In genomic region chr19:44457359-44458055, GRCm38 (mm10) we compare ENCODE assay signal across 17 mouse cellular contexts. TPM values are rescaled to one million over a fixed set of nuclear protein-coding genes. Genes with fewer than 3 reads are reported as not detected.
DNase-seq lines count a peak whose midpoint lies in the region; ATAC-seq and TF ChIP-seq lines count a peak whose summit lies in the region.
"Had no signal": no experiment of that assay in that cellular context is flagged by ENCODE, and none has a peak within 500 bp of the region (broad histone marks: within the 10 kb centered on the region; RNA-seq: fewer than 3 reads in every experiment).

No protein-coding gene starts in this region.

- 0 out of 2 replicates have a peak, but pooled peaks cover 3% of the 10 kb centered on the region for H3K4me1 ChIP-seq in heart, embryonic 12.5 days (replicated peaks)
- no peaks in the 10 kb centered on the region for H3K4me1 ChIP-seq in liver, embryonic 16.5 days (ENCODE audit: control insufficient read depth, low read depth, low read length)
- no peaks in the 10 kb centered on the region for H3K4me1 ChIP-seq in liver, embryonic 12.5 days
- no peaks in the 10 kb centered on the region for H3K4me1 ChIP-seq in forebrain, postnatal 0 days (ENCODE audit: insufficient read depth)
- H3K4me1 ChIP-seq: embryonic facial prominence, embryonic 12.5 days; heart, embryonic 15.5 days; liver, embryonic 13.5 days; neural tube, embryonic 15.5 days had no signal

- H3K27ac ChIP-seq in heart, embryonic 12.5 days (ENCODE audit: poor library complexity, severe bottlenecking): no peak overlapping the region
- no peak overlapping the region for H3K27ac ChIP-seq in liver, embryonic 16.5 days (ENCODE audit: low read length)
- H3K27ac ChIP-seq in liver, embryonic 12.5 days: no peak overlapping the region
- no peak overlapping the region for H3K27ac ChIP-seq in forebrain, postnatal 0 days (ENCODE audit: low read depth, low read length)
- H3K27ac ChIP-seq: embryonic facial prominence, embryonic 12.5 days; heart, embryonic 15.5 days; hindbrain, postnatal 0 days; liver, embryonic 13.5 days; neural tube, embryonic 15.5 days had no signal

- no peak for ATAC-seq in heart, embryonic 12.5 days (ENCODE audit: insufficient number of reproducible peaks, low FRiP score)
- ATAC-seq in liver, embryonic 16.5 days (ENCODE audit: low read depth): 0 out of 2 replicates have a peak, but pooled peaks have one; percentile 7
- ATAC-seq in liver, embryonic 12.5 days: no peak
- 0 out of 2 replicates have a peak, but pooled peaks have one; percentile 15 for ATAC-seq in monocyte, adult 5-6 weeks (replicated peaks; ENCODE audit: insufficient number of reproducible peaks, low FRiP score, low TSS enrichment, poor library complexity, severe bottlenecking)
- no peak for ATAC-seq in forebrain, postnatal 0 days
- ATAC-seq: hindbrain, postnatal 0 days; midbrain, embryonic 16.5 days had no signal

- WGBS in heart, embryonic 12.5 days: 64% methylated on average over 2 of the region's 3 CpGs
- WGBS in liver, embryonic 16.5 days (ENCODE audit: insufficient replicate concordance): 51% methylated on average over 3 of the region's 3 CpGs
- 48% methylated on average over 3 of the region's 3 CpGs for WGBS in liver, embryonic 12.5 days (ENCODE audit: insufficient replicate concordance)
- WGBS in forebrain, postnatal 0 days: 63% methylated on average over 3 of the region's 3 CpGs

- no peaks in the 10 kb centered on the region for H3K36me3 ChIP-seq in heart, embryonic 12.5 days
- H3K36me3 ChIP-seq in liver, embryonic 16.5 days (ENCODE audit: control insufficient read depth, insufficient read depth): no peaks in the 10 kb centered on the region
- no peaks in the 10 kb centered on the region for H3K36me3 ChIP-seq in liver, embryonic 12.5 days
- H3K36me3 ChIP-seq in forebrain, postnatal 0 days (ENCODE audit: insufficient read depth): no peaks in the 10 kb centered on the region
- H3K36me3 ChIP-seq: embryonic facial prominence, embryonic 12.5 days; heart, embryonic 15.5 days; liver, embryonic 13.5 days; neural tube, embryonic 15.5 days had no signal

- H3K4me2 ChIP-seq in heart, embryonic 12.5 days: no peak overlapping the region
- H3K4me2 ChIP-seq in liver, embryonic 16.5 days (ENCODE audit: low read depth, low read length): no peak overlapping the region
- no peak overlapping the region for H3K4me2 ChIP-seq in liver, embryonic 12.5 days
- no peak overlapping the region for H3K4me2 ChIP-seq in forebrain, postnatal 0 days (ENCODE audit: low read depth)
- H3K4me2 ChIP-seq: embryonic facial prominence, embryonic 12.5 days; heart, embryonic 15.5 days; liver, embryonic 13.5 days; neural tube, embryonic 15.5 days had no signal

- DNase-seq in heart, adult 11 months: peak; percentile 92
- DNase-seq in A20 (ENCODE audit: low read depth, low spot score): peak; percentile 81
- no peak for DNase-seq in forebrain, postnatal 0 days
- no peak for DNase-seq in retina, postnatal 1 day
- DNase-seq: adrenal gland, adult 2 months; cerebellum, postnatal 10 days; liver, embryonic 13.5 days had no signal

- no peak overlapping the region for H3K4me3 ChIP-seq in heart, embryonic 12.5 days
- H3K4me3 ChIP-seq in liver, embryonic 16.5 days (ENCODE audit: low read depth, low read length): no peak overlapping the region
- H3K4me3 ChIP-seq in liver, embryonic 12.5 days: no peak overlapping the region
- H3K4me3 ChIP-seq in forebrain, postnatal 0 days (ENCODE audit: low read depth, low read length): no peak overlapping the region
- H3K4me3 ChIP-seq: embryonic facial prominence, embryonic 12.5 days; heart, embryonic 15.5 days; liver, embryonic 13.5 days; neural tube, embryonic 15.5 days had no signal

- no peak overlapping the region for H3K9ac ChIP-seq in heart, embryonic 12.5 days
- H3K9ac ChIP-seq in liver, embryonic 16.5 days (ENCODE audit: low read depth, low read length): no peak overlapping the region
- H3K9ac ChIP-seq in liver, embryonic 12.5 days: no peak overlapping the region
- H3K9ac ChIP-seq in forebrain, postnatal 0 days: no peak overlapping the region
- H3K9ac ChIP-seq: embryonic facial prominence, embryonic 12.5 days; heart, embryonic 15.5 days; liver, embryonic 13.5 days; neural tube, embryonic 15.5 days had no signal

- H3K9me3 ChIP-seq in heart, embryonic 12.5 days (replicated peaks): no peaks in the 10 kb centered on the region
- no peaks in the 10 kb centered on the region for H3K9me3 ChIP-seq in liver, embryonic 16.5 days (replicated peaks; ENCODE audit: control insufficient read depth, low read length)
- H3K9me3 ChIP-seq in liver, embryonic 12.5 days (replicated peaks): no peaks in the 10 kb centered on the region
- no peaks in the 10 kb centered on the region for H3K9me3 ChIP-seq in forebrain, postnatal 0 days (ENCODE audit: low read length)
- H3K9me3 ChIP-seq: embryonic facial prominence, embryonic 12.5 days; heart, embryonic 15.5 days; liver, embryonic 13.5 days; neural tube, embryonic 15.5 days had no signal

- TF ChIP-seq CTCF in forebrain, postnatal 0 days (IDR thresholded peaks at IDR 0.05; ENCODE audit: low read depth): no peak

- no peaks in the 10 kb centered on the region for H3K27me3 ChIP-seq in heart, embryonic 12.5 days (replicated peaks)
- no peaks in the 10 kb centered on the region for H3K27me3 ChIP-seq in liver, embryonic 16.5 days (ENCODE audit: control insufficient read depth, insufficient read depth, low read depth, low read length)
- no peaks in the 10 kb centered on the region; the same call in 1 of the 2 replicates for H3K27me3 ChIP-seq in liver, embryonic 12.5 days (replicated peaks)
- H3K27me3 ChIP-seq in forebrain, postnatal 0 days (ENCODE audit: insufficient read depth, low read length): no peaks in the 10 kb centered on the region
- H3K27me3 ChIP-seq: embryonic facial prominence, embryonic 12.5 days; heart, embryonic 15.5 days; liver, embryonic 13.5 days; neural tube, embryonic 15.5 days had no signal

RNA-seq across cellular contexts. Expression of gene Wnt8b, which starts 35.8 kb away (rescaled TPM):
- not detected in 2 replicates for polyA plus RNA-seq in heart, embryonic 12.5 days (2016; fragmentation: Nextera tagmentation; extraction: Ambion mirVana)
- polyA plus RNA-seq in liver, embryonic 16.5 days (2015; fragmentation: Nextera tagmentation; extraction: Ambion mirVana): not detected in 2 replicates
- not detected in 2 replicates for polyA plus RNA-seq in liver, embryonic 12.5 days (2016; fragmentation: Nextera tagmentation; extraction: Ambion mirVana)
- not detected in 3 replicates for total RNA-seq in monocyte, adult 5-6 weeks (2017)
- 0.54 and 2.1 TPM in 2 replicates for total RNA-seq in forebrain, postnatal 0 days (2014; rRNA removed)
- polyA plus RNA-seq in forebrain, postnatal 0 days (2015; fragmentation: Nextera tagmentation; extraction: Ambion mirVana): 0.60 and 1.2 TPM in 2 replicates
- total RNA-seq: gastrocnemius, adult 8-10 months had no signal
- polyA plus RNA-seq: heart, embryonic 15.5 days; hindbrain, postnatal 0 days; liver, embryonic 13.5 days had no signal

RNA-seq across cellular contexts. Expression of gene Scd1, which starts 49.8 kb away (rescaled TPM):
- 1.1 and 1.2 TPM in 2 replicates for polyA plus RNA-seq in heart, embryonic 12.5 days (2016; fragmentation: Nextera tagmentation; extraction: Ambion mirVana)
- polyA plus RNA-seq in liver, embryonic 16.5 days (2015; fragmentation: Nextera tagmentation; extraction: Ambion mirVana): 19.2 and 25.5 TPM in 2 replicates
- polyA plus RNA-seq in liver, embryonic 12.5 days (2016; fragmentation: Nextera tagmentation; extraction: Ambion mirVana): 8.1 and 10.1 TPM in 2 replicates
- 26.3 to 41.6 TPM (median 32.4 TPM) in 3 replicates for total RNA-seq in monocyte, adult 5-6 weeks (2017)
- 30.8 and 41.0 TPM in 2 replicates for total RNA-seq in forebrain, postnatal 0 days (2014; rRNA removed)
- 5.2 and 8.7 TPM in 2 replicates for polyA plus RNA-seq in forebrain, postnatal 0 days (2015; fragmentation: Nextera tagmentation; extraction: Ambion mirVana)

Comparison
In these comparisons a context has a peak if more than half of its experiments do, and no peak if none do; other contexts are left out.
1. ATAC-seq: peak in liver, embryonic 16.5 days (single experiment) and monocyte, adult 5-6 weeks (single experiment); none in heart, embryonic 12.5 days (single experiment), liver, embryonic 12.5 days (single experiment) and forebrain, postnatal 0 days (single experiment).
2. DNase-seq: peak in heart, adult 11 months (single experiment) and A20 (single experiment); none in forebrain, postnatal 0 days (single experiment) and retina, postnatal 1 day (single experiment).